Comparison of ENCODE assay signal across 7 mouse cellular contexts in genomic region chr16:84971535-84972330, GRCm38 (mm10).
DNase-seq lines count a peak whose midpoint lies in the region; ATAC-seq and TF ChIP-seq lines count a peak whose summit lies in the region.

No protein-coding gene starts in this region.

- peak overlapping the region; percentile 49; the same call in 1 of the 2 replicates for H3K27ac ChIP-seq in lung, embryonic 15.5 days
- H3K27ac ChIP-seq in intestine, postnatal 0 days (ENCODE audit: low read depth, low read length) = peak overlapping the region; percentile 28; the same call in 1 of the 2 replicates
- H3K27ac ChIP-seq in neural tube, embryonic 15.5 days (replicated peaks) = peak overlapping the region; percentile 42; the same call in 1 of the 2 replicates

- no peaks in the 10 kb centered on the region for H3K27me3 ChIP-seq in lung, embryonic 15.5 days
- H3K27me3 ChIP-seq in intestine, postnatal 0 days (replicated peaks; ENCODE audit: control insufficient read depth, insufficient read depth, low read length) = no peaks in the 10 kb centered on the region
- no peaks in the 10 kb centered on the region for H3K27me3 ChIP-seq in neural tube, embryonic 15.5 days (replicated peaks)

- intact Hi-C loops in left cerebral cortex, postnatal 14 days (cut with DNase I) = no loop called here

- peaks cover 10% of the 10 kb centered on the region for H3K4me1 ChIP-seq in lung, embryonic 15.5 days
- H3K4me1 ChIP-seq in intestine, postnatal 0 days (replicated peaks; ENCODE audit: control insufficient read depth, insufficient read depth, low read length) = peaks cover 4% of the 10 kb centered on the region; the same call in 1 of the 2 replicates
- peaks cover 8% of the 10 kb centered on the region; the same call in 1 of the 2 replicates for H3K4me1 ChIP-seq in neural tube, embryonic 15.5 days

- H3K4me2 ChIP-seq in lung, embryonic 15.5 days = 0 out of 2 replicates have a peak overlapping the region, but pooled peaks have one; percentile 2
- H3K4me2 ChIP-seq in intestine, postnatal 0 days (replicated peaks; ENCODE audit: low read depth) = 0 out of 2 replicates have a peak overlapping the region, but pooled peaks have one; percentile 13
- no peak overlapping the region for H3K4me2 ChIP-seq in neural tube, embryonic 15.5 days

- TF ChIP-seq CTCF in intestine, postnatal 0 days (IDR thresholded peaks at IDR 0.05; ENCODE audit: low read depth) = no peak

- 35% methylated on average over 16 of the region's 16 CpGs for WGBS in lung, embryonic 15.5 days
- 33% methylated on average over 16 of the region's 16 CpGs for WGBS in intestine, postnatal 0 days
- 61% methylated on average over 16 of the region's 16 CpGs for WGBS in neural tube, embryonic 15.5 days

- no peak overlapping the region for H3K4me3 ChIP-seq in lung, embryonic 15.5 days
- no peak overlapping the region for H3K4me3 ChIP-seq in intestine, postnatal 0 days (ENCODE audit: low read depth, low read length)
- no peak overlapping the region for H3K4me3 ChIP-seq in neural tube, embryonic 15.5 days (replicated peaks)

- no peaks in the 10 kb centered on the region for H3K9me3 ChIP-seq in lung, embryonic 15.5 days
- no peaks in the 10 kb centered on the region for H3K9me3 ChIP-seq in intestine, postnatal 0 days (ENCODE audit: control insufficient read depth)
- H3K9me3 ChIP-seq in neural tube, embryonic 15.5 days (replicated peaks) = no peaks in the 10 kb centered on the region

- peak; percentile 67; the same call in 1 of the 2 replicates for ATAC-seq in lung, embryonic 15.5 days (ENCODE audit: borderline replicate concordance, extremely low read depth, low FRiP score, low TSS enrichment)
- peak; percentile 16; the same call in 1 of the 2 replicates for ATAC-seq in intestine, postnatal 0 days
- ATAC-seq in neural tube, embryonic 15.5 days (ENCODE audit: low FRiP score) = no peak

- H3K9ac ChIP-seq in lung, embryonic 15.5 days = no peak overlapping the region
- H3K9ac ChIP-seq in intestine, postnatal 0 days (ENCODE audit: low read depth, low read length) = no peak overlapping the region
- no peak overlapping the region for H3K9ac ChIP-seq in neural tube, embryonic 15.5 days (replicated peaks)

- H3K36me3 ChIP-seq in lung, embryonic 15.5 days = peaks cover 17% of the 10 kb centered on the region; the same call in 1 of the 2 replicates
- peaks cover 21% of the 10 kb centered on the region for H3K36me3 ChIP-seq in intestine, postnatal 0 days (ENCODE audit: control insufficient read depth, insufficient read depth)
- peaks cover 43% of the 10 kb centered on the region for H3K36me3 ChIP-seq in neural tube, embryonic 15.5 days

- no peak for DNase-seq in lung, adult 18-20 months
- peak; percentile 20 for DNase-seq in gonadal fat pad, adult 2 months (ENCODE audit: low read depth)
- no peak for DNase-seq in urinary bladder, adult 18-20 months (ENCODE audit: low spot score in 2 of 2)
- DNase-seq in left cerebral cortex, postnatal 14 days (ENCODE audit: low spot score in 2 of 2) = no peak
